Mouse (Mus musculus): ENCODE measurements around the gene Rnf17. TPM values are rescaled to one million over a fixed set of nuclear protein-coding genes. Genes with fewer than 3 reads are reported as not detected.

Gene Rnf17
- 0.54 TPM for polyA plus RNA-seq (2015; fragmentation: Illumina TruSeq; extraction: RNeasy Lipid Tissue Mini Kit (QIAGEN cat#74804); ENCODE audit: insufficient read depth, low replicate concordance)

GRCm38 (mm10) chr14:56402311-56403071 lies at the start of gene Rnf17:
TSS of gene Rnf17 (plus strand) at chr14:56402581.

GRCm38 (mm10) chr14:56364711-56365237 lies 37.6 kb upstream of the Rnf17 start, which contains the start of gene Atp12a:
TSS of gene Atp12a (plus strand) at chr14:56365068.

Other genes with a start within 250 kb of the Rnf17 start
- not detected for gene Gzmg, start 243.0 kb upstream of the Rnf17 start, polyA plus RNA-seq (2015; fragmentation: Illumina TruSeq; extraction: RNeasy Lipid Tissue Mini Kit (QIAGEN cat#74804); ENCODE audit: insufficient read depth, low replicate concordance)
- gene Gzmn, start 228.0 kb upstream of the Rnf17 start, polyA plus RNA-seq (2015; fragmentation: Illumina TruSeq; extraction: RNeasy Lipid Tissue Mini Kit (QIAGEN cat#74804); ENCODE audit: insufficient read depth, low replicate concordance) = not detected
- not detected for gene Gzmf, start 191.2 kb upstream of the Rnf17 start, polyA plus RNA-seq (2015; fragmentation: Illumina TruSeq; extraction: RNeasy Lipid Tissue Mini Kit (QIAGEN cat#74804); ENCODE audit: insufficient read depth, low replicate concordance)
- gene Gzmc, start 167.9 kb upstream of the Rnf17 start, polyA plus RNA-seq (2015; fragmentation: Illumina TruSeq; extraction: RNeasy Lipid Tissue Mini Kit (QIAGEN cat#74804); ENCODE audit: insufficient read depth, low replicate concordance) = 0.48 TPM
- 8.5 TPM for gene Gzmb, start 140.3 kb upstream of the Rnf17 start, polyA plus RNA-seq (2015; fragmentation: Illumina TruSeq; extraction: RNeasy Lipid Tissue Mini Kit (QIAGEN cat#74804); ENCODE audit: insufficient read depth, low replicate concordance)
- not detected for gene Atp12a, start 37.5 kb upstream of the Rnf17 start, polyA plus RNA-seq (2015; fragmentation: Illumina TruSeq; extraction: RNeasy Lipid Tissue Mini Kit (QIAGEN cat#74804); ENCODE audit: insufficient read depth, low replicate concordance)
- gene Cenpj, start 172.8 kb downstream of the Rnf17 start, polyA plus RNA-seq (2015; fragmentation: Illumina TruSeq; extraction: RNeasy Lipid Tissue Mini Kit (QIAGEN cat#74804); ENCODE audit: insufficient read depth, low replicate concordance) = 24.5 TPM
- 92.6 TPM for gene Parp4, start 173.0 kb downstream of the Rnf17 start, polyA plus RNA-seq (2015; fragmentation: Illumina TruSeq; extraction: RNeasy Lipid Tissue Mini Kit (QIAGEN cat#74804); ENCODE audit: insufficient read depth, low replicate concordance)